Mouse (Mus musculus) mouse trophoblast stem cell (cell line): ENCODE measurements around the gene Fam198b.

ENCODE experiments used
- in situ Hi-C, 2 experiments: fragments of 300-500 bp; cut with MseI, MboI; formaldehyde crosslinking; loops; 2 replicates in 1 of 2; 3 replicates in 1 of 2; pipeline ENCODE4 v1.15.1; 2025

Fam198b gene

DNA sequence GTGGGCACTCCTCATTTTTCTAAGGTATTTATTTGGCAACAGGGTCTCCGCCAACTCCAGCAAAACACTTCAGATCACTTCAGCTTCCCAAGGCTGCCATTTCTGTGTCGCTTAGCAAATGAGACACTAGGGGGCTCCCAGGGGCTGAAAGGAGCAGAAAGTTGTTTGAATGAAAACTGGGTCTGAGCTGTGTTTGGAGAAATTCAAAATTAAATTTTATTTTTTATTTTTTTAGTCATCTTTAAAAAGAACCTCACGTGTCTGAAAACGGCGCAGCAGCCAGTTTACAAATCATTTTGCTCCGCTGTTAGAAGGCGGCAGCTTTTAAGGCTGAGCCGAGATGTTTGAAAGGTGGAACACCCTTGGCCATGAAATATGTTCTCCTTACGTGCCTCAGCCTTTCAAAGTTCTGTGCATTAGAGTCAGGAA is 442 bp downstream of the Fam198b start:
- in situ Hi-C loops, result loop anchor here (5.0 kb wide), 1 partner anchor 173 kb away; no protein-coding TSS in a partner anchor

DNA sequence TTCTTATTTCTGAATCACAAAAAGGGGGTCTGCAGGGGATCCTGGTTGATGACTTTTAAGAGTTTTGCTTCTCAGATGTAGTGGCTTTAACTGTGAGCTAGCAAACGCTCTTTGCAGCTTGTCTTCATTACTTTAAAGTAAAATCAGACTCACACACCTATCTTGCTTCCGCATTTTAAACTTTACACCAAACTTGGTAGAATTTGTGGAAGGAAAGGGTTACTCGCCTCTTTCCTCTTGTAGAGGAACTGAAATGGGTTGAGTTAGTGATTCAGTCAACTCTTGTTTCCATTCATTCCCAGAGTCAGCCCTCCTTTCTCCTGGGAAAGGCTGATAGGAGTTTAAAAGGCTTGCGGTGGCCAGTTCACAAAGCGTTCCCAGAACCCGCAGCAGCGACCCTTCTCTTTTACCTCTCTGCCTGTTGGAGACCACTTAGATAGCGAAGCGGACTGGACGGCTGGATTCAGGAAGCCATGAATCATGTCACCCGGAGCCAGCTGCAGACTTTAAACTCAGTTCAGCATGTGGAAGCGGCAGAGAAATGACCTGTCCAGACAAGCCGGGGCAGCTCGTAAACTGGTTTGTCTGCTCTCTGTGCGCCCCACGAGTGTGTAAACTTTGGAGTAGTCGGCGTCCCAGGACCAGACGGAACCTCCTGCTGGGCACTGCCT is 1.5 kb downstream of the Fam198b start:
- in situ Hi-C loops, result loop anchor here in 1 of 2 experiments (5.0 kb wide), 1 partner anchor 171 kb away; no protein-coding TSS in a partner anchor

DNA sequence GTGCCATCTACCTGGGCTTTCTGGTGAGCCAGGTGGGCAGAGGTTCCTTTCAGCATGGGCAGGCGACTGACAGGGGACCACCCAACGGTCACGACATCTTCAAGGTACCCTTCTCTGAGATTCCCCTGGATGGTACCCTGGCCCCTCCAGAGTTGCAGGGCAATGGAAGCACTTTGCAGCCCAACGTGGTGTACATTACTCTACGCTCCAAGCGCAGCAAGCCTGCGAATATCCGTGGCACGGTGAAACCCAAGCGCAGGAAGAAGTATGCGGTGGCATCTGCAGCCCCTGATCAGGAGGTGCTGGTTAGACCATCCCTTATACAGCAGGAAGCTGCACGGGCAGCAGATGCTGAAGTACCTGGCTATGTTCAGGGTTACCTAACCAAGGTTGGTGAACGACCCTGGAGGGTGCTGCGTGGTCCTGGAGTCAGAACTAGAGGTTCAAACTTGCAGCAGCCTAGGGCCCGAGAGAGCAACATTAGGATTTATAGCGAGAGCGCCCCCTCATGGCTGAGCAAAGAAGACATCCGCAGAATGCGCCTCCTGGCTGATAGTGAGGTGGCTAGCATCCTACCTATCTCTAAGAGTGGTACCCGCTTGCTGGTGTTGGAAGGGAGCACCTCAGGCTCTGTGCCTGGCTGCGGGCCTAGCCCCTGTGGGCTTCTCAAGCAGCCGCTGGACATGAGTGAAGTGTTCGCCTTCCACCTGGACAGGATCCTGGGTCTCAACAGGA is 2.2 kb downstream of the Fam198b start:
- in situ Hi-C loops, result loop anchor here in 1 of 2 experiments (5.0 kb wide), 1 partner anchor 171 kb away; no protein-coding TSS in a partner anchor

DNA sequence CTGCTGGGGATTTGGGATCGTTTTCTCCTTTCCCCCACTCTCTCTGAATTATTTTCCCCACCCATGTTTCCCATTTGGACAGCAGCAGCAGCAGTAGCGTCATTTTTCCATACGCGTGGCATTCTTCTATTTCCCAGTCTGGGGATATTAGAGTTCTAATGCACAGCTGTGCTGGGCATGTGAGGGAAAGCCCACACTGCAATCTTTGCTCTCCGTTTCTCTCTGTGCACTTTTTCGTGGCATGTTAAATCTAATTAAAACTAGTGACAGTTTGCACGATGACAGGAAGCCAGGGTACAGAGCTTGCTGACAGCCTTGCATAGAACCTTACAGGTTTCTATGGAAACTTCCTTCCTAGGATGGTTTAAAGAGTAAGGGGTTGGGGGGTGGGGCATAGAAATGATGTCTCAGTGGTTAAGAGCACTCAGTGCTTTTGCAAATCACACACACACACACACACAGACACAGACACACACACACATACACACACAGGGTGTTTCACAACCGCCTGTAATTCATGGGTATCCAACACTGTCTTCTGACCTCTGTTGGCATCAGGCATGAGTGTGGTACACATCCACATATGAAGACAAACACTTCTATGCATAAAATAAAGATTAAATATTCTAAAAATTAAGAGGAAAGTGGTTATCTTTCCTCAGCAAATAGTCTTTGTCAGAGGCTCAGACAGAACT is 3.0 kb downstream of the Fam198b start:
- in situ Hi-C loops, result loop anchor here in 1 of 2 experiments (5.0 kb wide), 1 partner anchor 170 kb away; no protein-coding TSS in a partner anchor

DNA sequence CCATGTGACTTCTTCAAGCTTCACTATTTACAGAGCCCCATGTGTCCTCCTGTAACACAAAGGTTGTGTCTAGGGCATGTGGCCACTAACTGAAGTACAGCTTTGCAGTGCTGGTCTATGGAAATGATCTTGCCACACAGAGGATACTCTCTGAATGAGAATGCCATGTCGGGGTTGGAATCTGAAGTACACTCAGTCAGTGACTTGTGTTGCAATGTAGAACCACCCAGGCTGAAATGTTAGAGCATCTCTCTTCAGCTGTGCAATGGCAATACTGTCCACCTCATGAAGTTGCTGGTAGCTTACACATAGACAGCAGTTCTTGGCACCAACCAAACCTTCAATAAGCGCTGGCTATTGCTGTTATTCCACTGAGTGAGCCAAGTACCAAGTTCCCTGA is 3.6 kb downstream of the Fam198b start:
- in situ Hi-C loops, result loop anchor here in 1 of 2 experiments (5.0 kb wide), 1 partner anchor 169 kb away; no protein-coding TSS in a partner anchor

DNA sequence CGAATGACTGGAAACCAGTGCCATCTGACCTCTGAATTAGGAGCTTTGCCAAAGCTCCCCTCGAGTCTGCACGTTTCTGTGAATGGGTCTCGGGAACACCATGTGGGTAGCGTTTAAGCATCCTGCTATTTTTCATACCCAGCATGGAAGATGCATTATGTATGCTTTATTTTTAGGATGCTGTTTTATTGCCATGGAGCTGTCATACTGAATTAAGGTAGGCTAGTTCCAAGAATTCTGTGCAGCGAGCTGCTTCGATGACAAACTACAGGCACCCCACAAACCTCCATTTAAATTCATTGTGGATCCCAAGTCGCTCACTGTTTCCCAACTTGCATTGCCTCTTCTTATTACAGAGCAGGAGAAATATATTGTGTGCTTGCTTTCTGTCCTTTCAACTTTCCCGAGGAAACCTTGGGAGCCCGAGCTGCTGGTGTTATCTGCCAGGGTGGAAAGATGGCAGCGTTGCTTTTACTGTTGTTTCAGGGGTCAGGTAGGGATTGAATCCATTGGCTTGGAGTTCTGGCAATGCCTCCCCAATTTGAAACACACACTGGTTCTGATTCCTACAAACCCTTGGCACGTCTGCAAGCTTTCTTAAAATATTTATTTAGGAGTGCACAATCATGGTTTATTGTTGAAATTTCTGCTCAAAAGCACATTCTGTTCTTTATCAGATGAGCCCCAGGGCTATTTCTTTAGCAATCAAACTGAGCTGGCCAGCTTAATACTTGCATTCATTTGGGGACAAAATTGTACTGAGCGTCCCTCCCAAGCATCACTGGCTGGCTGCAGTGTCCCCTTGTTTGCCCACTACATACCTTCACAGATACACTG is 13.4 kb downstream of the Fam198b start:
- in situ Hi-C loops, result no loop called here

DNA sequence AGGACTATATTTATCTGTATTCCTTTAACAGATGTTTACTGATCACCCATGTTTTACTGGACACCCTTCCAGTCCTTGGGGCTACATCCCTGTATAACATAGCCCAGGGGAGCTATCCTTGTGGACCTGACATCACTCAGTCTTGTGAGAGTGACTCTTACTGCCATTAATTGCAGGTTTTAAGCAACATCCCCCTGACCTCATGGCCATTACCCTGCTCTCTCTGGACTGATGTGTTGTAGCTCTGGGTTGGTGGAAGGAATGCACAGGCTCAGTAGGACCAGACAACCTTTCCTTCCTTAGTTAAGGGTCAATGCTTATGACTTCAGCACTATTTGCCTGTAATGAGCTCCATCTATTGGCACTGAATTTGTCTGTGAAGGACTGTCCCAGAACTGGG is 14.2 kb downstream of the Fam198b start:
- in situ Hi-C loops, result no loop called here

DNA sequence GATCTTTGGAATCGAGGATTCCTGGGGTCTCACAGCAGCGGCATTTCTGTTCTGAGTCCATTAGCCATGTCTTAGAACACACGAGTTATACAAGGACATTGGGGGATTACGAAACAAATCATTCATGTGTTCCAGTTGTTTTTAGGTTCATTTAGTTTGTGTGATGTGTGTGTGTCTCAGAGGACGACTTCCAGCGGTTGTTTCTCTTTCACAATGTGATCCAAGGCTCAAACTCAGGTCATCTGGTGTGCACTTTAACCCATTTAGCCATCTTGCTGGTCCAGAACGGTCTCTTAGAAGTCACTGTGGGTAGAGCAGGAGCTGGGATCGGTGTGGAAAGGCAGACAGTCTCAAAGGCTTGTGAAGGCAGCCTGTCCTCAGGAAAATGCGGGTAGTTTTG is 15.6 kb downstream of the Fam198b start:
- in situ Hi-C loops, result no loop called here

DNA sequence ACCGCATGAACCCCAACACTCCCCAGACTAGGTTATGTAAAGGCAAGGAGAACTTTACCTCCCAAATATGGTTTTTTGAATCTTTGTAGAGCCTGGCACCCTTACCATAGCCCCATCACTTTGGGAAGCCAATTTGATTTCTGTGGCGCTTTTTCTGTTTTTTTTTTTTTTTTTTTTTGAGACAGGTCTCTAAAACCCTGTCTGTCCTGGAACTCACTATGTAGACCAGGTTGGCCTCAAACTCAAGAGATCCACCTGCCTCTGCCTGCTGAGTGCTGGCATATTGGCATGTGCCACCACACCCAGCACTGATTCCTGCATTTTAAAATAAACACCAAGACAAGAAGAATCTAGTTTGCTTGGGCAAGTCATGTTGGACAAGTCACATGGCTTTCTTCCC is 16.2 kb downstream of the Fam198b start:
- in situ Hi-C loops, result no loop called here

DNA sequence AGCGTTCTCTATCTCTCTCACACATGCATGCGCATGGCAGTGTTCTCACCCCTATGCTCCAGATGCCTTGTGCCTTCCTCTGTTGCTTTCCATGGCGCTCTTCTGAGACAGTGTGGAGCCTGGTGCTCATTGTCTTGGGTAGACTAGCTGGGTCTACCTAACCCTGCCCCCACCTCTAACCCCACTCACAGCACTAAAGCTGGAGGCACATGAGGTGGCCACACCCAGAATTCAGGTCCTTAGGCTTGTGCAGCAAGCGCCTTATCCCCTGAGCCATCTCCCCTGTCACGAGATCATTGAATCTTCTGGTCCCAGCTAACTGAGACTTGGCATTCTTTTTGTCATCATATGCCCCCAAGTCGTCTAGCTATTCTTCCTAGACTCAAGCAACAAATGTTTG is 17.0 kb downstream of the Fam198b start:
- in situ Hi-C loops, result no loop called here

DNA sequence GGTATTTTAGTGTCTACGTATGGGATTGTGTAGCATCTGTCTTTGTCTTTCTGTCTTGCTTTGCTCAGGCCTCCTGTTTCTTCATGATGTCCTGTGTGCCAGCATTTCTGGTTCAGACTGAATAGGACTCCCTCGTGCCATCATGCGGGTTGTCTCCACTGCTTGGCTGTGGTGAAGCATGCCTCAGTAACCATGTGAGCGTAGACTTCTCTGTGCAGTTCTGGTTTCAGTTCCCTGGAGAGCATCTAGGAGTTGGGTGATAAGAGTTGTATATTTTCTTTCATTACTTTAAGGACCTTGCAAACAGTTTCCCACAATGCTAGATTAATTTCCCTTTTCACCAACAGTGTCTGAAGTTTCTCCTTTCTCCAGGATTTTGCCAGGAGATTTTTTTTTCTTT is 17.4 kb downstream of the Fam198b start:
- in situ Hi-C loops, result no loop called here

DNA sequence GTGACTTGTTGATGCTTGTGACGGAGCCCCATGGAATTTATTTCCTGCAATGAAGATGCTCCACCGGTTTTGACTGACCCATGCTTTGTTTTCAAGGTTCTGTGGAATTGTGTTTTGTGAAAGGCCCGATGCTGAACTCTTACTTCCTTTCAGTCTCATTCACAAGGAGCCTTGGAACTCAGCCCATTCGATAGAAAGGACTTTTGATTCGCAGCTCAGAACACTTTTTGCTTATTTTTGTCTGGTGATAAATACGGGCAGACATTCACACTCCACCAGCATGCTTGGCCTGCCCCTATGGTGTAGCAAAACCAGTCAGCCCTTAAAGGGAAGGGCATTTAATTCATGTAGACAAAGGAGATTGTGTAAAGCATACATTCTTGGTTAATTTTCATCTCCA is 19.5 kb downstream of the Fam198b start:
- in situ Hi-C loops, result no loop called here

DNA sequence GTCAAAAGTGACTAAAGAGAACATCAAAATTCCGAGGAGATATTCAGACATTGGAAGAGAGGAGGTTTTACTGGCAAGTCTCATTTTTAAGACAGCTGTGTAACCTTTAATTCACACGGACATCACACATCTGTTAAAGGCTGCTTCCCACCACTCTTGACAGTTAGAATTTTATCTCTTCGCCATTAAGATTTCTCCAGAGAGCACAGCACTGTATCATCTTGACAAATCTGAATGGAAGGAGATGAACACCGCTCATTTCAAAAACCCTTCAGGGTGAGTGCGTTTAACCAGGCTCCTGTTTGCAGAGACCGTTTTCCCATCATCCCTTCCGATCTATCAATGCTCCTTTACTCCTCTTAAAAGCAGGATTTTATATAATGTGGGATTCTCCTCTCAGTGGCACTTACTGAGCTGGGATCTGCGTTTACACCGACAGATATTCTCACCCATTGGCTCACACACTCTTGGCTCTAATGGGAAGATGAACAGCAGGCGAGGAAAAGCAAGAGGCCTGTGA is 20.0 kb downstream of the Fam198b start:
- in situ Hi-C loops, result no loop called here

DNA sequence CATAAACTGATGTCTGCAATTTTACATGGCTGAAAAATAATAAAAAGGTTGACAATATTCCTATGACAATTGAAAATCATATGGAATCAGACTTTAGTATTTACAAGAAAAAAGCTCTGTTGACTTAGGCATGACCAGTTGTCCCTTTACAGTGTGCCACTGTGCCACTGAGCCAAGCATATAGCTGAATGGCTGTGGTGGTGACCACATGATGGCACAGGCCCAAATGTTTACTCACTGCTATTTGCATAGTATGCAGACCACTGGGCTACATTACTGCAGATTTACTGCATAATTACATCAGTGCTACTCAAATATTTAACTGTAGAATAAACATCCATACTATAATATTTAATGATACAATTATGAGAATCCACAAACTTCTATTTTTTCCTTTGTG is 21.1 kb downstream of the Fam198b start:
- in situ Hi-C loops, result no loop called here

DNA sequence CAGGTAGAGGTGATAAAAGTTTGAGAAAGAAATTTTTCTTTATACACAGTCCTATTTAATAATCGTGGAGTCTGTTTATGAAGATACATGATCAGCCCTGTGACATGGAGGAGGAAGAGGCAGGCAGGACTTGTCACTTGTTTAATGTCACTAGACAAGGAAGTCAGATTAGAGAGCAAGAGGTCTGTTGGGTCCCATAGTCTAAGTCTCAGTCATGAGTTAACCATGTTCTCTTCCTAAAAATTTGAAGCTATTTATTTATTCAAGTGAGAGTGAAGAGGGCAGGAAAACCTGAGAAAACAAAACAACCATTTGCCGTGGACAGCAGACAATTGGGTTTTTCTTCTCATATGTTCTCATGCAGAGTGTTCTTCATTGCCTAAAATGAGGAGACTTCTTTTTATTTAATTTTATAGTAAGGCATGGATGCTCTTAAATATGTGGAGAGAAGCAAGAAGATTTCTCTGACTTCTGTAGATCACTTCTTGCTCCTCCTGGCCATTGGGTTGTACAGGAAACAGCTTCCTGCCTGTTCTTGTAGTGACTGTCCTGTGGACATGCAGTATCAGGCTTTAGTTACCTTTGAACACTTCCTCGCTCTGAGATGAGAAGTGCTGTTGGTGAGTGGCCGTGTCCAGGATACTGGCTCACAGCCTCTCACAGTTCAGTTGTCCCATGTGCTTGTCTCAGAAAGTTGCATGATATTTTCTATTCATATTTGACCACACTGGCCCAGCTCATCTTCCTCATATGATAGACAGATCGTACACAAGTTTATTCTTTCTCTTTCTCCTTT is 22.1 kb downstream of the Fam198b start:
- in situ Hi-C loops, result no loop called here

DNA sequence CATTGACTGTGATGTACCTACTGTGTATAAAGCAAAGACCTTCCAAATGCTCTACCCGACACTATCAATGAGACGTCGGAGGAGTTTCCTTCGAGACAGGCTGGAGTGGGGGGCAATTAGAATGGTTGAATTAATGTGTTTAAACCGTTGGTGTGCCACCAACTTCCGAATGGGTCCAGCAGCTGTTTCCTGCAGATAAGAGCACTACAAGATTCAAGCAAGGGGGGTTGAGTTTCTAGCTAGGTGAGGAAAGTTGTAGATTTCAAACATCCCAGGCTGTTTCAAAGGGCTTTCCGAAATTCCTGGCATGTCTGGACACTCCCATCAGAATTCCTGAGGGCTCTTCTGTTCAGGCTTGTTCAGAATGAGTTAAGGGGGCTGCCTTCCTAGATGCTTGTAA is 22.9 kb downstream of the Fam198b start:
- in situ Hi-C loops, result no loop called here

DNA sequence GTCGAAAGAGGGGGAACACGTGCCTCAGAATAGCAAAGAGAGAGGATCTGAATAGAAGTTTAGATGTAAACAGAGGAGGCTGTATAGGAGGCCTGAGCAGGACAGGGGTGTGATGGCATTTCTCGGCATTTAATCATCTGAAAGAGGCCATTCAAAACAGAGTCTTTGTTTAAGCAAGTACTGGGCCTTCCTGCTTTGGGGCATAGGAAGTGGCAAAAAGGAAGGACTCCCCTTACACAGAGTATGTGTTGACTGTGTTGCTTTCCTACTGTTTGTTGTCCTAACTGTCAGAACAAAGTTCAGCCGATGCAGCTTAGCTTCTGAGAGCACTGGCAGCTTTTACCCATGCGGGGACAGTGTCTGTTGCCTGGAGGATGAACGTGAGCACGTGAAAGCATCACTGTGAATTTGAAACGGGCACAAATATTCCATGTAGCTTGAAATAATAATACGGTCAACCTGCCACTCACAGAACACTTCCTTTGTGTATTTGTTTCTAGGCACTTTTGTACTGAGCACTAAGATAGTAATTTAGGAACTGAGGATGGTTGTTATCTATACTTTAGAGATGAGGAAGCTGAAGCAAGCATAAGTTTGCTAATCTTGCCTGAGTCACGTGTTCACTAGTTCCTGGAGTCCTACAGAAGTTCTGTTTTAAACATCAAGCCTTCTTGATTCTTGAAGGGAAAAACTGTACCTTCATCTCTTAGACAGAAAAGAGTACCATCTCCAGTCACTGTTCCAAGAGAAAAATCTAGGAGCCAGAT is 26.2 kb downstream of the Fam198b start:
- in situ Hi-C loops, result no loop called here

DNA sequence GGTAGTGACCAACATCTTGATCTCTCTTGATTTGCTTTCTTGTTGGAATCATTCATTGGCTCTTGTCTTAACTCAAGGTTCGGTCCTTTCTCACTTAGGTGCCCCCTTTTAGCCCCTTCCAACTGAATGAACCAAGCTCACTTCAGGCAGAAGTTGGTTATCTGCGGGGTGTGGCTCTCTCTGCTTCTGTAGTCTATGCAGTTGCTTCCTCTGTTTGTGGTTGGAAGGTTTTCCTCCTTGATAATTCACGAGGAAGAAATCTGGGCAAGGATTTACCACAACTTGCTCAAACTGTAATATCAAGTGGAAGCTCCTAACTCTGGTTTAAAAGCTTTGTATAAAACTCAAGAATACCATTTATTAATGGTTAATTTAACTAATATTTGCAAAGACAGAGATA is 26.8 kb downstream of the Fam198b start:
- in situ Hi-C loops, result no loop called here

DNA sequence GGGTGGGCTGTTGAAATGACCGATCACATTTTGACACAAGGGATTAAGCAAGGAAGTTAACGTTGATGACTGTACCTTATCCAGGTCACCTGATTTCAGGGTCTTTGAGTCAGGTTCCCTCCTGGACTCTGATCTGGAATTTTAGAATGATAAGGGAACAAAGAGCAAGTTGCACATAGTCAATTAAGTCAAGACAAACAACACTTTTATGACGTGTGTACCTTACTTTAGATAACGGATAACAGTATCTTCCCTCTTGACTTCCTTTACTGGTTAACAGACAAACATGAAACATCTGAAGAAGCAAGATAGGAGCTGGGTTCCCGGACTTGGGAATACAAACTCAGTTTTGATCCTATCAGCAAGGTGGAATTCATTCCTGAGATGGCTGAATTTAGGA is 29.7 kb downstream of the Fam198b start:
- in situ Hi-C loops, result no loop called here

DNA sequence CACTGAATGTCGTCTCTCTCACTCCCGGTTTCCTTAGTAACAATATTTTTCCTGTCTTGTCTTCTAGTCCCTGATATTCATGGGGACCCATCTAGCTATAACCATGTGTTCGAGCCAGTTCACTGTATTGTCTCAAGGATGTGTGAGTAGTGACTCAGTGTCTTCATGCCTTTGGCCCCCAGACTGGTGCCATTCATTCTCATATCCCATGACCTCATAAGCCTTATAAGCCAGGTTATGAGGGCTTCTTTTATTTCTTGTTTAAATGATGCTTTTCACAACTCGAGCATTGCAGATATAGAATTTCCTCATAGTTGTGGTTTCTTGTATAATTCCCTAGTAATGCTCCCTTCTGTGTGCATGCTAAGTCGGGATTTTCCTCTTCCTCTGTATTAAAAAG is 31.9 kb downstream of the Fam198b start:
- in situ Hi-C loops, result no loop called here
